Mouse (Mus musculus) hematopoietic stem cell, adult 5-6 weeks (primary cell): ENCODE results near the gene Dnajc22. TPM values are rescaled to one million over a fixed set of nuclear protein-coding genes. Genes with fewer than 3 reads are reported as not detected.
"Not testable (repeated sequence)": the region's sequence is repeated elsewhere in the genome, so short reads cannot be mapped to it uniquely, and the experiment has no call there.

Experiments used
- ATAC-seq, 2 experiments: fragments of 125-278 bp in 1 of 2; replicated peaks in 1 of 2; 2 replicates each; pipeline ENCODE4 v1.8.0; 2016 to 2017; ENCODE audit warnings: inconsistent platforms in 2 of 2, mild to moderate bottlenecking in 2 of 2, moderate number of reproducible peaks in 2 of 2, low read depth in 1 of 2, moderate TSS enrichment in 1 of 2; ENCODE audit not compliant: low FRiP score in 2 of 2, poor library complexity in 2 of 2, severe bottlenecking in 2 of 2, insufficient read depth in 1 of 2, low TSS enrichment in 1 of 2
- total RNA-seq: library from RNA; stranded (forward); fragments of 172-1452, 232-1000 nt; gene quantifications from 2 replicates; pipeline ENCODE4 v1.2.3, GENCODE M21; 2017

The Dnajc22 gene
- total RNA-seq: not detected in 2 replicates

- no peak for ATAC-seq
Measured at GRCm38 (mm10) chr15:99092870-99093269, at the start of gene Dnajc22. TSS of gene Dnajc22 (plus strand) at chr15:99093170.

GRCm38 (mm10) chr15:99044854-99045253 lies 48.1 kb upstream of the Dnajc22 start:
- ATAC-seq: no peak

- ATAC-seq: not testable (repeated sequence)
Measured at GRCm38 (mm10) chr15:99045734-99046133, 47.2 kb upstream of the Dnajc22 start.

GRCm38 (mm10) chr15:99049473-99050253 lies 43.3 kb upstream of the Dnajc22 start:
- peak; percentile 42 to 75; a peak in 3 of 4 replicates for ATAC-seq

GRCm38 (mm10) chr15:99053373-99053772 lies 39.6 kb upstream of the Dnajc22 start:
- ATAC-seq: no peak

- ATAC-seq: no peak
Measured at GRCm38 (mm10) chr15:99055040-99055439, 37.9 kb upstream of the Dnajc22 start, which contains the start of gene Prph. TSS of gene Prph (plus strand) at chr15:99055174.

GRCm38 (mm10) chr15:99055511-99055961 lies 37.4 kb upstream of the Dnajc22 start:
- ATAC-seq: 0 out of 4 replicates have a peak, but pooled peaks of 1 of the 2 experiments have one; percentile 12

GRCm38 (mm10) chr15:99056332-99056731 lies 36.6 kb upstream of the Dnajc22 start:
- ATAC-seq: peak in 1 of 2 experiments; percentile 34; a peak in 1 of 4 replicates

GRCm38 (mm10) chr15:99065557-99066165 lies 27.3 kb upstream of the Dnajc22 start:
- no peak for ATAC-seq

- ATAC-seq: no peak
Measured at GRCm38 (mm10) chr15:99071988-99072387, 21.0 kb upstream of the Dnajc22 start.

- ATAC-seq: peak in 1 of 2 experiments; percentile 6; a peak in 1 of 4 replicates
Measured at GRCm38 (mm10) chr15:99074019-99074599, 18.9 kb upstream of the Dnajc22 start, which contains the start of gene Troap. TSS of gene Troap (plus strand) at chr15:99074575.

GRCm38 (mm10) chr15:99074600-99075333 lies 18.2 kb upstream of the Dnajc22 start:
- ATAC-seq: peak; percentile 97 to 98

GRCm38 (mm10) chr15:99076011-99076410 lies 17.0 kb upstream of the Dnajc22 start:
- ATAC-seq: not testable (repeated sequence)

- no peak for ATAC-seq
Measured at GRCm38 (mm10) chr15:99078181-99078910, 14.6 kb upstream of the Dnajc22 start.

GRCm38 (mm10) chr15:99079804-99080203 lies 13.2 kb upstream of the Dnajc22 start:
- no peak for ATAC-seq

- no peak for ATAC-seq
Measured at GRCm38 (mm10) chr15:99082322-99082721, 10.6 kb upstream of the Dnajc22 start.

- ATAC-seq: no peak
Measured at GRCm38 (mm10) chr15:99082840-99083239, 10.1 kb upstream of the Dnajc22 start.
